In genomic region chr4:119537436-119537835, GRCm38 (mm10) we compare ENCODE assay signal across 15 mouse cellular contexts. TPM values are rescaled to one million over a fixed set of nuclear protein-coding genes. Genes with fewer than 3 reads are reported as not detected.
"Had no signal": no experiment of that assay in that cellular context is flagged by ENCODE, and none has a peak within 500 bp of the region (broad histone marks: within the 10 kb centered on the region; RNA-seq: fewer than 3 reads in every experiment).

No protein-coding gene starts in this region.

- ATAC-seq: hindbrain, postnatal 0 days; lung, postnatal 0 days; midbrain, embryonic 16.5 days had no signal

- H3K4me3 ChIP-seq: left cerebral cortex, adult 2 months; limb, embryonic 10.5 days; liver, embryonic 15.5 days; midbrain, embryonic 10.5 days; neural tube, embryonic 13.5 days had no signal

- DNase-seq: lung, adult 2 months; lung, postnatal 36 days; retina, postnatal 1 day; right cerebral cortex, postnatal 14 days; thymus, postnatal 4 days had no signal

- H3K9ac ChIP-seq: liver, embryonic 15.5 days; neural tube, embryonic 13.5 days had no signal

- H3K36me3 ChIP-seq: limb, embryonic 10.5 days; liver, embryonic 15.5 days; midbrain, embryonic 10.5 days; neural tube, embryonic 13.5 days had no signal

- H3K27me3 ChIP-seq: liver, embryonic 15.5 days; neural tube, embryonic 13.5 days had no signal

- H3K27ac ChIP-seq: hindbrain, postnatal 0 days; left cerebral cortex, adult 2 months; limb, embryonic 10.5 days; liver, embryonic 15.5 days; midbrain, embryonic 10.5 days; neural tube, embryonic 13.5 days had no signal

- H3K4me2 ChIP-seq: liver, embryonic 11.5 days; liver, embryonic 15.5 days; neural tube, embryonic 13.5 days had no signal

- H3K9me3 ChIP-seq: limb, embryonic 10.5 days; liver, embryonic 15.5 days; midbrain, embryonic 10.5 days; neural tube, embryonic 13.5 days had no signal

RNA-seq across cellular contexts. Expression of gene Rimkla, which starts 45.0 kb away (rescaled TPM):
- total RNA-seq: megakaryocyte progenitor cell, adult 5-6 weeks had no signal
- polyA plus RNA-seq: liver, embryonic 15.5 days had no signal
